Mouse (Mus musculus) G1E (cell line): ENCODE data around the gene Frmpd4. TPM values are rescaled to one million over a fixed set of nuclear protein-coding genes. Genes with fewer than 3 reads are reported as not detected.

Experiments
- ATAC-seq: 2 replicates; pipeline ENCODE4 v1.8.0; 2016; ENCODE audit warnings: mild to moderate bottlenecking; ENCODE audit not compliant: insufficient number of reproducible peaks, poor library complexity, low FRiP score, severe bottlenecking; ENCODE audit errors: extremely low read depth
- DNase-seq: peaks from one replicate; pipeline ENCODE4 v3.0.0; 2012; ENCODE audit warnings: low spot score
- H3K27me3 ChIP-seq: 2 replicates; pipeline ENCODE4 v1.6.1; 2012; ENCODE audit warnings: mild to moderate bottlenecking, low read length, inconsistent platforms; ENCODE audit not compliant: insufficient read depth
- H3K36me3 ChIP-seq: replicated peaks from 2 replicates; pipeline ENCODE3; 2012; ENCODE audit warnings: mild to moderate bottlenecking, inconsistent platforms
- H3K4me1 ChIP-seq: 2 replicates; pipeline ENCODE4 v1.6.1; 2012; ENCODE audit warnings: low read depth, low read length, inconsistent platforms, mixed read lengths; ENCODE audit not compliant: insufficient read depth
- H3K4me3 ChIP-seq: 2 replicates; pipeline ENCODE4 v1.5.1; 2012; ENCODE audit warnings: low read depth, mild to moderate bottlenecking, inconsistent platforms, low read length, moderate library complexity, mixed read lengths
- H3K9me3 ChIP-seq: replicated peaks from 2 replicates; pipeline ENCODE4 v1.6.1; 2012; ENCODE audit warnings: inconsistent platforms
- CTCF ChIP-seq: IDR thresholded peaks from 2 replicates; pipeline ENCODE4 v1.5.1; 2012; ENCODE audit warnings: low read depth, low read length, inconsistent platforms, mixed read lengths
- GATA1 ChIP-seq: IDR thresholded peaks from 2 replicates; pipeline ENCODE4 v1.6.1; 2012; ENCODE audit warnings: borderline replicate concordance, low read length, inconsistent platforms, mixed read lengths
- GATA2 ChIP-seq: IDR thresholded peaks from 2 replicates; pipeline ENCODE4 v1.6.1; 2012; ENCODE audit warnings: low read depth, low read length, inconsistent platforms, borderline replicate concordance
- POLR2AphosphoS5 ChIP-seq: IDR thresholded peaks from 2 replicates; pipeline ENCODE4 v1.6.1; 2012; ENCODE audit warnings: low read depth, low read length, inconsistent platforms; ENCODE audit not compliant: insufficient replicate concordance
- TAL1 ChIP-seq: conservative IDR thresholded peaks from 2 replicates; pipeline ENCODE4 v1.6.1; 2012; ENCODE audit warnings: low read depth, low read length, inconsistent platforms, mixed read lengths
- polyA plus RNA-seq: library from polyadenylated mRNA; stranded (reverse); fragments of >175 nt; gene quantifications from 2 replicates; pipeline ENCODE4 v1.2.3, GENCODE M21; 2012
- total RNA-seq, 2 experiments: library from RNA; stranded (forward) in 1 of 2; stranded (reverse) in 1 of 2; fragments of 200-1000 nt in 1 of 2; fragments of >200 nt in 1 of 2; fragmentation: Nextera tagmentation in 1 of 2; gene quantifications; 2 replicates each; pipeline ENCODE4 v1.2.3; 2014 to 2017

The Frmpd4 gene
- total and polyA plus RNA-seq, 3 experiments = under 0.01 TPM; not detected in 2

- H3K9me3 ChIP-seq = no peaks in the 10 kb centered on the region
- DNase-seq (no peak), ATAC-seq (no peak)
- no peaks in the 10 kb centered on the region for H3K36me3 ChIP-seq
- H3K4me1 ChIP-seq = no peaks in the 10 kb centered on the region
- H3K4me3 ChIP-seq = no peak overlapping the region
- TF ChIP-seq GATA2 (no peak), GATA1 (no peak), POLR2AphosphoS5 (no peak), TAL1 (no peak), CTCF (no peak)
- no peaks in the 10 kb centered on the region for H3K27me3 ChIP-seq
Observed at GRCm38 (mm10) chrX:167719564-167719981, 857.5 kb downstream of the Frmpd4 start.

- Histone ChIP-seq H3K9me3 (no peaks in the 10 kb centered on the region), H3K4me1 (no peaks in the 10 kb centered on the region), H3K4me3 (no peak overlapping the region), H3K27me3 (no peaks in the 10 kb centered on the region), H3K36me3 (no peaks in the 10 kb centered on the region)
- DNase-seq (no peak), ATAC-seq (no peak)
- TF ChIP-seq GATA2 = no peak
- TF ChIP-seq POLR2AphosphoS5 = no peak
- no peak for TF ChIP-seq GATA1
- TF ChIP-seq CTCF = no peak
- no peak for TF ChIP-seq TAL1
Observed at GRCm38 (mm10) chrX:167719092-167719491, 857.9 kb downstream of the Frmpd4 start.

GRCm38 (mm10) chrX:167654806-167655495, 922.1 kb downstream of the Frmpd4 start:
- no peaks in the 10 kb centered on the region for H3K27me3 ChIP-seq
- TF ChIP-seq GATA2 (no peak), TAL1 (no peak), POLR2AphosphoS5 (no peak), CTCF (no peak), GATA1 (no peak)
- H3K4me3 ChIP-seq = no peak overlapping the region
- ATAC-seq (no peak), DNase-seq (no peak)
- H3K9me3 ChIP-seq = no peaks in the 10 kb centered on the region
- no peaks in the 10 kb centered on the region for H3K4me1 ChIP-seq
- H3K36me3 ChIP-seq = no peaks in the 10 kb centered on the region

- no peaks in the 10 kb centered on the region for H3K36me3 ChIP-seq
- H3K27me3 ChIP-seq = no peaks in the 10 kb centered on the region
- DNase-seq (no peak), ATAC-seq (no peak)
- no peak overlapping the region for H3K4me3 ChIP-seq
- TF ChIP-seq POLR2AphosphoS5 = no peak
- TF ChIP-seq GATA1 = no peak
- TF ChIP-seq GATA2 = no peak
- no peak for TF ChIP-seq TAL1
- no peak for TF ChIP-seq CTCF
- no peaks in the 10 kb centered on the region for H3K9me3 ChIP-seq
- H3K4me1 ChIP-seq = no peaks in the 10 kb centered on the region
Observed at GRCm38 (mm10) chrX:167654249-167654648, 922.8 kb downstream of the Frmpd4 start.

- DNase-seq = no peak
- H3K36me3 ChIP-seq = no peaks in the 10 kb centered on the region
- H3K27me3 ChIP-seq = no peaks in the 10 kb centered on the region
- no peaks in the 10 kb centered on the region for H3K4me1 ChIP-seq
- no peak for TF ChIP-seq GATA1
- TF ChIP-seq POLR2AphosphoS5 = no peak
- TF ChIP-seq TAL1 = no peak
- TF ChIP-seq CTCF = no peak
- no peak for ATAC-seq
- H3K9me3 ChIP-seq = no peaks in the 10 kb centered on the region
- H3K4me3 ChIP-seq = no peak overlapping the region
Observed at GRCm38 (mm10) chrX:167597639-167598217, 979.3 kb downstream of the Frmpd4 start.

GRCm38 (mm10) chrX:167552827-167553226, 1024.2 kb downstream of the Frmpd4 start:
- ATAC-seq (no peak), DNase-seq (no peak)
- TF ChIP-seq TAL1 = no peak
- TF ChIP-seq GATA2 = no peak
- TF ChIP-seq CTCF = no peak
- no peak for TF ChIP-seq GATA1
- TF ChIP-seq POLR2AphosphoS5 = no peak
- H3K4me3 ChIP-seq = no peak overlapping the region
- H3K36me3 ChIP-seq = no peaks in the 10 kb centered on the region
- H3K4me1 ChIP-seq = no peaks in the 10 kb centered on the region
- H3K27me3 ChIP-seq = no peaks in the 10 kb centered on the region
- H3K9me3 ChIP-seq = no peaks in the 10 kb centered on the region

GRCm38 (mm10) chrX:167523151-167523550, 1053.9 kb downstream of the Frmpd4 start:
- no peaks in the 10 kb centered on the region for H3K9me3 ChIP-seq
- no peaks in the 10 kb centered on the region for H3K4me1 ChIP-seq
- TF ChIP-seq CTCF = no peak
- no peak for TF ChIP-seq GATA2
- no peak for TF ChIP-seq TAL1
- no peak for TF ChIP-seq POLR2AphosphoS5
- TF ChIP-seq GATA1 = no peak
- no peak overlapping the region for H3K4me3 ChIP-seq
- DNase-seq (no peak), ATAC-seq (no peak)
- H3K36me3 ChIP-seq = no peaks in the 10 kb centered on the region
- no peaks in the 10 kb centered on the region for H3K27me3 ChIP-seq
